Mouse (Mus musculus) megakaryocyte, embryonic 14.5 days (primary cell): ENCODE data around the gene Grb2.

Experiments used
- FLI1 ChIP-seq: IDR thresholded peaks from 2 replicates; pipeline ENCODE4 v1.6.1; 2012; ENCODE audit warnings: low read length, inconsistent platforms, mixed read lengths
- GATA1 ChIP-seq: IDR thresholded peaks from 3 replicates; pipeline ENCODE4 v1.6.1; 2012; ENCODE audit warnings: mixed read lengths, low read length, inconsistent platforms, borderline replicate concordance

GRCm38 (mm10) chr11:115697722-115698121, 10.7 kb downstream of the Grb2 start:
- TF ChIP-seq FLI1, result no peak
- TF ChIP-seq GATA1, result no peak
